Mouse (Mus musculus) heart, postnatal 4 days (tissue): Measurements from ENCODE around the gene Prdm10. TPM values are rescaled to one million over a fixed set of nuclear protein-coding genes. Genes with fewer than 3 reads are reported as not detected.
A peak's percentile ranks its signal among the peaks of the same experiment; 100 is the strongest.

Experiments
- DNase-seq: peaks from one replicate; pipeline ENCODE4 v3.0.0; 2021
- total RNA-seq, 2 experiments: library from RNA; stranded (reverse); gene quantifications; 2 replicates each; pipeline ENCODE4 v1.2.3; 2021

Prdm10 gene
- total RNA-seq, 2 experiments from 2014 or later = 6.8 to 7.5 TPM

DNA sequence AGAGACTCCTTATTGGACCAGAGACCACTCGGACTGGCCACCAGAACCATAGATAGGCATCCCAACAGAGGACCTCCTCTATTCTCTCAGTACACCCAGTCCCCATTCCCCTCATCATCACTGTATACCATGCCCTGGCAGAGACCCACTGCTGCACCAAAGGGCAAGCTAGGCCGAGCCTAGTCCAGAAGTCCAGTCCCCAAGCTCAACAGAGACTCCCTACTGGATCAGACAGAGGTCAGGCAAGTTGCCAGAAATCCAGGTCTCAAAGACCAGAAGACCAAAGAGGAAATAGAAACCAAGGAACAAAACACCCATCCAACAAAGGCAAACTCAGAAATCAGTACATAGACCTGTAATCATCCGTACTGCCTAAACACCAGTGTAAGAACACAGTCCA, 91.4 kb downstream of the Prdm10 start:
- DNase-seq = no peak

DNA sequence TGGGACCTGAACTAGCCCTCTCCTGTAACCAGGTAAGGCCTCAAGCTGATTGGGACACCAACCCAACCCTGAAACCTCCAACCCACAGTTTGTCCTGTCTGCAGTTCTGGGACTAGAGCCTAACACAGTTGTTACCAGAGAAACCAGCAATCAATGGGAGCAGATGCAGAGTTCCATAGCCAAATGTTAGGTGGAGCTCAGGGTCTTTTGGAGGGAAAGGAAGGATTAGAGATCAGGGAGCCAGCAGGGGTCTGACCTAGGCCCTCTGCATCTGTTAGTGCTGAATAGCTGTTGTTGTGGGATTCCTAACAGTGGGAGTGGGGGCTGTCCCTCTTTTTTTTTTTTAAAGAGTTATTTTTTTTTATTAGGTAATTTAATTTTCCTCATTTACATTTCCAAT, 96.3 kb downstream of the Prdm10 start:
- no peak for DNase-seq

DNA sequence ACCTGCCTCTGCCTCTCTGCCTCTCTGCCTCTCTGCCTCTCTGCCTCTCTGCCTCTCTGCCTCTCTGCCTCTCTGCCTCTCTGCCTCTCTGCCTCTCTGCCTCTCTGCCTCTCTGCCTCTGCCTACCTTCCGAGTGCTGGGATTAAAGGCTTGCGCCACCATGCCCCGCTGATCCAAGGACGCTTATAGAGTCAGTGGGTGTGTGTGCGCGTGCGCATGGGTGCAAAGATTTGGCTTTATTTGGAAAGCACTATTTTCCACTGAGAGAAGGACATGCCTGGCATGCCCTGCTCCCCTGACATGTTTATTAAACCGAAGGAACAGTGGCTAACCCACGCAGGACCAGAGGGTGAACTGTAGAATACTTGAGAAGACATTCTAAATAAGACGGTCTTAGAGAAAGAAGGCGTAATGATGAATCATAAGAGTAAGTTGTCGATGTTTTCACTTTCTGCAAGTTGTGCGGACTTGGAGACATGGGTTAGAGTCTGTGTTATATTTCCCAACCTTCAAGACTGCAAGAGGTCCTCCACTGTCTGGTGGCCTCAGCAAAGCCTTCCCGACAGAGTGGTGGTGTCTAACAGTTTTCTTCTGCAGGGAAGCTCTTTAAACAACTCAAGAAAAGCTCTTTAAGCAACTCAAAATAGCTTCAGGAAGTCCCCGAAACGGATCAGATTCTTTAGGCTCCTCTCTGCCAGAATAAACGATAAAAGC, 104.6 kb downstream of the Prdm10 start:
- no peak for DNase-seq

DNA sequence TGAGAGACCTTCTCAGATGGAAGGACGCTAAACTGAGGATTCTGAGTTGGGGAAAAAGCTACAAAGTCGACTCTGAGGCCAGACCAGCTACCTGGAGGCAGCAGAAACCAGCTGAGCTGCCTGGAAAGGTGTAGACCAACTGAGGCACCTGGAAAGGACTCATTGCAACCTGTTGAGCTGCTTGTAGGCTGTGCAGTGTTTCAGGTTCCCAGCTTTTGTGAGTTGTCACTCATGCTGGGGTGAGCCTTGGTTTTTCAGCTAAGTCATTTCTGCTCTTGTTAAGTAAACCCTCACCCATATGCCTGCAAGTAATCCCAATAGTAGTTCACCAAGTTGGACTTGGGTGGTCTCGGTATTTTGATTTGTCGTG, 105.1 kb downstream of the Prdm10 start:
- no peak for DNase-seq

DNA sequence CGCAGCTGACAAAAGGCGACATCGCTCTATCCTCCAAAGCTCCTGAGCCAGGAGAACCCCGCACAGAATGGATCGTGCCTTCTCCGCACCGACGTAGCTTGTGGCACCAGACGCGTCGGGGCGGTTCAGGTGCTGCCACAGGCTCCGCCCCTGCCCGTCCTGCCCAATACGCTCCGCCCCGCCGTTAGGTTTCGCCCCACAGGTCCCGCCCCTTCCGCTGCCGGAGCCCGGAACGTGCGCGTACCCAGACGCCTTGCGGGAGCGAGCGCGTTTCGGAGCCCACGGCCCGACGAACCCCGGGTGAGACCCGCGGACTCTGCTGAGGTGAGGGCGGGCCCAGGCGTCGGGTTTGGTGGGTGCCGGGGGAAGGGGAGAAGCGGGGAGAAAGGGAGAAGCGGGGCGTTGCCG, 105.6 kb downstream of the Prdm10 start, which contains the start of gene Nfrkb:
Nfrkb (plus strand) TSS at position 246 of the 408 bp plus-strand sequence.
- peak; percentile 97 for DNase-seq

DNA sequence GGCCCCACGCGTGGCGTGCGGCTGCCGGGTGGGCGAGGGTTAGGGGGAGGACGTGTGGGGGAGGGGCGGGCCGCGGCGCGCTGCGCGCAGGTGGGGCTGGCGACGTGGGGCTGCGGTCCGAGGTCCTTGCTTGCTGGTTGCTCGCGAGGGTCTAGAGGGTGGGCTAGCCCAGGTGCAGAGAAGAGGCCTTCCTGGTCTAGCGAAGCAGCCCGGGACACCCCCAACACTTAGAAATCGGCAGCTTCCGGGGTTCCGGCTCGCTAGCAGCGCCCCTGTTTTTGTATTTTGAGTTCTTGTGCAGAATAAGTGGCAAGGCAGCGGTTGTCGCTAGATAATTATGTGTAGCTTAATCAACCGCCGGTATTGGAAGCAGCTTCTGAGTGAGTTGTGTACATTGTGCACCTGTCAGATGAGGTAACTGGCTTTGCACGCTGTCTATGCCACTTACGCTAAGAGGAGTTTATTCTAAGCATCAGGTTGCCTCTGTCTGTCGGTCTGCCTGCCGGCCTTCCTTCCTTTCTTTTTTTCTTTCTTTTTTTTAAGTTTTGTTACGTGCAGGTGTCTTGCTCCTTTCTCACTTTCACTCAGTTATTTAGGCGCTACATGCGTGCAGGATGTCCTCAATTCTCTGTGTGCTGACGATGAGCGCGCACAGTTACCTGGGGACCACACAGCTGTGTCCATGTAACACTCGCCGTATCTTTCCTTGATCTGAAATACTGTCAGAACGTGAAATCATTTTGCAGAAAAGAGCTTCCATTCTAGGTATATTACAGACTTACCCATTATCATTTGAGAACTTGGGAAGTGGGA, 106.2 kb downstream of the Prdm10 start:
- no peak for DNase-seq

DNA sequence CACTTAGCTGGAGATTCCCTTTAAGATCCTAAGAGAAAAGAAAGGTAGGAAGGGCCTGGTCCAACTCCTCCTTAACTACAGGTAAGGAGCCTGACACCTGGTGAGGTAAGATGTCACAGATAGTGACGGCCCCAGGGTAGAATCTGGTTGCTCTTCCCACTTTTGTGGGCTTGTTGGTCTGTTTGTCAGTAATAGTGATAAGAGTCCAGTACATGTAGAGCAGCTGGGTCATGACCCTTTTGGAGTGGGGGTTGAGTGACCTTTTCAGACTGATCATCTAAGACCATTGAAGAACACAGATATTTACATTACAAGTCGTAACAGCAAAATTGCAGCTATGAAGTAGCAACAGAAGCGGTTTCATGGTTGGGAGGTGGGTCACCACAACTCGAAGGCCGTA, 106.9 kb downstream of the Prdm10 start:
- DNase-seq = no peak

DNA sequence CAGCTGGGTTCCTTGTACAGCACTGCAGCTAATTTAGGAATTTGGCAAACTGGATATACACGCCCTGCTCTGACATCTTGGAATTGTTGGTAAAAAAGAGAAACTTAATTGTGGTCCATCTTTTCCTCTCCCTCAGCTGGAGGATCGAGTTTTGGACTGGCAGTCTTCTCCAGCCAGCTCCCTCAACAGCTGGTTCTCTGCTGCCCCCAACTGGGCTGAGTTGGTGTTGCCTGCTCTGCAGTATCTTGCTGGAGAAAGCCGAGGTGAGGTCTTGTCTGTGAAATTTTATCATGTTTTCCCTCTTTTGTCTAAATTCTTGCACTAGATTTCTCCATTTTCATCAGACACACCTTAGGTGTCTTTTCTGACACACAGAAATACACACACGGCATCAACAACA, 120.1 kb downstream of the Prdm10 start:
- DNase-seq = peak; percentile 85

DNA sequence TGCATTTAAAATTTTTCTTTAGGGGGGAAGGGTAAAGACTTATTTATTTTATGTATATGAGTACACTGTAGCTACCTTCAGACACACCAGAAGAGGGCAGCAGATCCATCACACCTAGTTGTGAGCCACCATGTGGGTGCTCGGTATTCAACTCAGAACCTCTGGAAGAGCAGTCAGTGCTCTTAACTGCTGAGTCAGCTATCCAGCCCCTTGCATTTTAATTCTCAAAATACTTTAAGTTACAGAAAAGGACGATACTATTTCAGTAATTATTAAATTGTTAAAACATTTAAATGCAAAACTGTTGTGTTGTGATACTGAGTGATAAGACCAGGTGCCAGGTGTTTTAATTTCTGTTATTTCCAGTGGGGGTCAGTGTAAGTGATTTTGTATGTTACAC, 124.0 kb downstream of the Prdm10 start:
- no peak for DNase-seq

DNA sequence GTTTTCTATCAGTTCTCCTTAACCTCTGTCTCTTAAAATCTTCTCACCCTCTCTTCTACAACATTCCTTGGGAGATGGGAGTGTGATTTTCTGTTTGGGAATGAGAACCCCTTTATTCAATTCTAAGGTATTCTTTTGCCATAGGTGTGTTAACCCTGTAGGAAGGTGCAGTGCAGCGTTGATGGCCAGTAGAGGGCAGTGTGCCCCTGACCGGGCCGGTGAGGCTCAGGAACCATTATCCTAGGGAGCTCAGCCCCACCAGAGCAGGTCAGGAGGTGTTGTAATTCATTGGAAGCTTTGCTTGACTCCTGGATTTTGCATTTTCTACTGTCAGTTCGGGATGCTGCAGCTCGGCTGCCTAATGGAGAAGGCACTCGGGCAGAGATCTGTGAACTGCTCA, 124.9 kb downstream of the Prdm10 start:
- DNase-seq = peak; percentile 23

DNA sequence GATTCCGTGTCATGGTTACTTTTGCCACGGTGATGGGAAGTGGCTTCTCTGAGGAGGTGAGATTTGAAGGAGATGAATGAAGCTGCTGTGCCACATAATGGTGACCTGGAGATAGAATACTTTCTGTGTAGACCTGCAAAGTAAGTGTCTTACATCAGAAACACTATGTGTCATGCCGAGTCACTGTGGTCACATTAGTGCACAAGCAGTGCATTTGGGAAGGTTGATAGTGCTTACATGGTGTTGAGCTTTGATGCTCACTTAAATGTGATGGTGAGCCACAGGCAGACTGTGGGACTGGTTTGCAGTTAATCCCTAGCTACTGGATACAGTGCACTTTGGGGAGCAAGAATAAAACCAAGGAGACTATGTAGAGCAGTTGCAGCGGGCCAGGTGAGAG, 131.8 kb downstream of the Prdm10 start:
- DNase-seq = no peak

DNA sequence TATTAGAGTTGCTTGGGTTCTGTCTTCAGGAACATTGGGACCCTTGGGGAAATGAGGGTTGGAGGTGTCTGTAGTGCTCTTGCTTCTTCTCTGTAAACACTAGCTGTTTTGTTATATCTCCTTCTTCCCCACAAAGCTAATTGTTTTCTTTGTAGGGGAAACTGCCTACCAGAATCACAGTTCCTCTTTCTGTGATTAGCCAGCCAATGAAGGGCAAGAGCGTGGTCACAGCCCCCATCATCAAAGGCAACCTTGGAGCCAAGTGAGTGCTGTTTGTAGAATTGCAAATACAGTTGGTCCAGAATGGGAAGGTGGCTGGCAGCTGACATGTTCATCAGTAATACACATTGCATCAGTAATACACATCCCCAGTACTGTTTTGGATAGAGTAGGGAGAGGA, 138.5 kb downstream of the Prdm10 start:
- no peak for DNase-seq

DNA sequence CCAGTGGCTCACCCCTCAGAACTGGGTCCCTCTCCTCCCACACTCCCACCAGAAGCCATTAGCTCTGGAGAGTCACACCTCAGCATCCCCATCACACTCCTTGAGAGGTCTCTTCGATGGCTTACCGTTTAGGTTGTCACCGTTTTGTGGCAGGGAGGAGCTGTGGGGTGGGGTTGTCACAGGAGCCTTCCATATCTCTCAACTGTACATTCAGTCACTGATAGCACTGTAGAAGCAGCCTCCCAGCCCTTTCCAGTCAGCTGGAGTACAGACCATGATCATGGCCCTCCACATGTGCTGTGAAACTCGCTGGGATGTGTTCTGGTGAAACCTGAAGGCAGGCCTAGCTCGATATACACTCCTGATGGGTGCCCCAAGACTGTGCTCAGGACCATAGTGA, 141.8 kb downstream of the Prdm10 start:
- no peak for DNase-seq

DNA sequence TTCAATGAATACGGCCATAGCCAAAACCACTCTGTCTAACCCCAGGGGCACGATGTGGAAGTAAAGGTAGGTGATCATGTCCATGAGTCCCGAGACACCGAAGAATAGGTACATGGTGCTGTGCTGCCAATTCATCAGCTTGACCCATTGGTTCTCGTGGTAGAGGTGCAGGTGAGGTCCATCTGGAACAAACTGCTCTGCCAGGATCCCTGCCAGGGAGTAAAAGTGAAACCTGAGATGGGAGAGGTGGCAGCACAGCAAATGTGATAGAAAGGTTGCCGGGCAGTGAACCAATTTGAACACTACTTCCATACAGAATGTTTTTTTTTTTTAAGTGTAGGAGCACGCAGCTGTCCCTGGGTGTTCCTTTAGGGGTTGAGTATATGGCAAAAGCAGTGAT, 148.6 kb downstream of the Prdm10 start:
- DNase-seq = no peak

DNA sequence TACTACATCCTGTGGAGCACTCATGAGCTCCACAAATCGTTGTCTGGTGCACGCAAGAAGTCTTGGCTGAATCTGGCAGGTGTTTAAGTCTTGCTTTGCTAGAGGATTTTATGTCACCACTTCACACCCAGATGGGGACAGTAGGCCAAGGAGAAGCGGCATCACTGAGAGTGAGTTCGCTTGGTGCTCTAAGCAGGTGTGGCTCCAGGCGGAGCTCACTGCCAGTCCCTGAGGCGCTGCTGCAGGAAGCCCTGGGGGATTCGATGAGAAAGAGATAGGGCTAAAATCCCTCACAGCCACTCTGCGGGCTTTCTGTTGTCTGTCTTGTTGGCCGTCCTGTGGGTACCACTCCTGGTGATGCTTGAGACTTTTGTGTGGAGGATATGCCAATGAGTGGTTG, 149.7 kb downstream of the Prdm10 start:
- no peak for DNase-seq

Other genes starting within 250 kb of the Prdm10 start
- gene Zbtb44, start 249.9 kb upstream of the Prdm10 start, total RNA-seq = 10 to 100 TPM; 32.2 to 33.5 TPM
- under 1 TPM; 0.52 to 0.65 TPM for gene St14, start 148.7 kb upstream of the Prdm10 start, total RNA-seq
- gene Aplp2, start 68.7 kb upstream of the Prdm10 start, total RNA-seq = 100 to 1,000 TPM; 311 to 312 TPM
- 10 to 100 TPM; 18.6 to 21.8 TPM for gene Nfrkb, start 105.7 kb downstream of the Prdm10 start, total RNA-seq
- gene Tmem45b, start 183.9 kb downstream of the Prdm10 start, total RNA-seq = under 1 TPM in 1 of 2 experiments, not detected in 1; 0.14 TPM